Mouse (Mus musculus): ENCODE measurements around the gene Ablim2.

DNA sequence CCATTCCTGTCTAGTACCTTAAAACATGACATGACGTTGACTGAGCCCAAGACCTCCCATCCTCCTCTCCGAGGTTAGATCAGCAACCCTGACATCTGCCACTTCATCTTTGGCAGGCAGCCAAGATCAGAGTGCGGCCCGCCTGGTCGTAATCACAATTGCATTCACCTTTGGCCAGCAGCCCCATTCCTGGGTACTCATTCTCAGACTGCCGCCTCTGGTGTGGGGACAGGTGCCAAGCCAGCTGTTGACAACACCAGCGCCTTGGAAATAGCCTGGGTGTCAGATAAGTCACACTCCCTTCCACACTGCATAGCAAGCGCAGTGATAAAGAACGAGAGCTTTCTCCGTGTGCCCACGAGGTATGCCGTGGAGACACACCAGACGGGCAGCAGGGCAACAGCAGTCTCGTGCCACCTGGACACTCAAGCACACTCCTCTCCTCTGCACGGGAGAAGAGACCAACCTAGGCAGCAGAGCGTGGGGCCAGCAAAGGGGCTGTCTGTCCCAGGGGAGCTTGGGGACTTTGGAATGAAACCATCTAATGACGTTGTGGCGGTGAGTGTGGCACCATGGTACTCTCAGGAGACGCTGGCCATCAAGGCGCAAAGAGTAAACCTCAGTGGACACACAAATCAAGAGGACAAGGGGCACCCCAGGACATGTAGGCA, 20.3 kb upstream of the Ablim2 start:
- TF ChIP-seq CTCF (IDR thresholded peaks at IDR 0.05; ENCODE audit: borderline replicate concordance, extremely low read depth, insufficient read depth, insufficient read length) (no peak), POLR2A (IDR thresholded peaks at IDR 0.05; ENCODE audit: borderline replicate concordance, extremely low read depth, insufficient read depth, insufficient read length, poor library complexity, severe bottlenecking) (no peak)

Measured in brain, embryonic 14.5 days (tissue).